Comparison of ENCODE assay signal across 35 mouse cellular contexts in the genomic region with DNA sequence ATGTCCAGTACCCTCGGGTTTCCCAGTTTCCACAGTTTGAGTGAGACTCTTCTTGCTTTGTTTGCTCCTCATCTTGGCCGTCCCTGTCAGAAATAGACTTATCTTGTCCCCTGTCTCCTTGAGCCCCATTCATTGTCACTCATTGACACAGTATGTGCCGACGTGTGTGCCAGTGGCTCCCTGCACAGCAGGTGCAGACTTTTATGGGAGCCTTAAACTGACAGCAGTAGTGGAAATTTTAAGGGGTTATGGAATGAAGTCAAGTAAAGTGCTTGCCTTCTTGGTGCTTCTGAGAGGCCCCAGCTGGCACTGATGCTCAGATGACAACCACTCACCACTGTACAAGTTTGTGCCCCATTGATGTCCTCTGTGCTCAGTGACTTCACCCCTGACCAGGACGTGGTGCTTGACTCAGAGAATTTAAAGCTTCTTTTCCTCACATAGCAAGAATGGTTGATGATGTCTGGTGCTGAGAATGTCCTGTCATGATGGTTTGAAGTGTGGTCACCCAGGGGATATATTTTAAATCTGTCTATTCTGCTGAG. TPM values are rescaled to one million over a fixed set of nuclear protein-coding genes. Genes with fewer than 3 reads are reported as not detected.
A peak's percentile ranks its signal among the peaks of the same experiment; 100 is the strongest.
DNase-seq lines count a peak whose midpoint lies in the region; ATAC-seq and TF ChIP-seq lines count a peak whose summit lies in the region.
"Had no signal": no experiment of that assay in that cellular context is flagged by ENCODE, and none has a peak within 500 bp of the region (broad histone marks: within the 10 kb centered on the region; RNA-seq: fewer than 3 reads in every experiment).

No protein-coding gene starts in this region.

- H3K9me3 ChIP-seq in lung, embryonic 14.5 days (ENCODE audit: low read depth, low read length), result no peaks in the 10 kb centered on the region
- no peaks in the 10 kb centered on the region for H3K9me3 ChIP-seq in heart, postnatal 0 days (replicated peaks; ENCODE audit: control insufficient read depth, low read length)
- H3K9me3 ChIP-seq in hindbrain, embryonic 10.5 days, result no peaks in the 10 kb centered on the region
- H3K9me3 ChIP-seq: embryonic facial prominence, embryonic 10.5 days; embryonic facial prominence, embryonic 15.5 days; forebrain, embryonic 12.5 days; G1E; limb, embryonic 10.5 days; limb, embryonic 15.5 days; liver, embryonic 13.5 days; midbrain, embryonic 13.5 days; neural tube, embryonic 15.5 days; stomach, embryonic 15.5 days had no signal

- no peaks in the 10 kb centered on the region for H3K4me1 ChIP-seq in lung, embryonic 14.5 days (ENCODE audit: insufficient read depth)
- H3K4me1 ChIP-seq in heart, postnatal 0 days (ENCODE audit: control insufficient read depth, insufficient read depth), result no peaks in the 10 kb centered on the region
- H3K4me1 ChIP-seq in hindbrain, embryonic 10.5 days (replicated peaks), result no peaks in the 10 kb centered on the region
- H3K4me1 ChIP-seq: embryonic facial prominence, embryonic 10.5 days; embryonic facial prominence, embryonic 15.5 days; forebrain, embryonic 12.5 days; limb, embryonic 10.5 days; limb, embryonic 15.5 days; liver, embryonic 13.5 days; midbrain, embryonic 13.5 days; neural tube, embryonic 15.5 days; stomach, embryonic 15.5 days had no signal

- H3K9ac ChIP-seq in lung, embryonic 14.5 days, result no peak overlapping the region
- H3K9ac ChIP-seq in heart, postnatal 0 days (replicated peaks; ENCODE audit: low read depth, low read length), result no peak overlapping the region
- H3K9ac ChIP-seq: embryonic facial prominence, embryonic 15.5 days; forebrain, embryonic 12.5 days; forebrain, postnatal 0 days; limb, embryonic 15.5 days; liver, embryonic 13.5 days; midbrain, embryonic 13.5 days; neural tube, embryonic 15.5 days; stomach, embryonic 15.5 days had no signal

- H3K27me3 ChIP-seq in lung, embryonic 14.5 days (ENCODE audit: insufficient read depth, low read length), result no peaks in the 10 kb centered on the region
- H3K27me3 ChIP-seq in heart, postnatal 0 days (ENCODE audit: control insufficient read depth, insufficient read depth, low read length), result no peaks in the 10 kb centered on the region
- no peaks in the 10 kb centered on the region for H3K27me3 ChIP-seq in hindbrain, embryonic 10.5 days (ENCODE audit: insufficient read depth, poor library complexity, severe bottlenecking)
- H3K27me3 ChIP-seq: forebrain, embryonic 12.5 days; limb, embryonic 15.5 days; liver, embryonic 13.5 days; midbrain, embryonic 13.5 days; neural tube, embryonic 15.5 days; stomach, embryonic 15.5 days had no signal

- ATAC-seq in lung, embryonic 14.5 days (ENCODE audit: insufficient read depth), result peak; percentile 83
- peak; percentile 47; the same call in 1 of the 2 replicates for ATAC-seq in heart, postnatal 0 days (ENCODE audit: insufficient read depth, low read depth)
- ATAC-seq: forebrain, postnatal 0 days; hindbrain, embryonic 16.5 days; midbrain, embryonic 13.5 days had no signal

- DNase-seq in heart, adult 11 months, result peak; percentile 76
- DNase-seq in heart, postnatal 14 days, result no peak
- DNase-seq in lung, embryonic 14.5 days, result peak; percentile 49
- DNase-seq in lung, postnatal 25 days (ENCODE audit: low spot score), result no peak
- DNase-seq in heart, postnatal 0 days (ENCODE audit: low spot score), result no peak
- DNase-seq in lung, postnatal 4 days, result peak; percentile 8 to 53
- DNase-seq in urinary bladder, postnatal 4 days (ENCODE audit: low spot score in 2 of 2), result no peak
- no peak for DNase-seq in hindbrain, embryonic 10.5 days (ENCODE audit: low spot score)
- DNase-seq: adrenal gland, adult 8-10 months; cerebellum, adult 8-10 months; cerebellum, postnatal 25 days; forebrain, postnatal 0 days; gastrocnemius, postnatal 10 days; kidney, adult 2 months; kidney, postnatal 36 days; liver, embryonic 13.5 days; retina, postnatal 1 day; right cerebral cortex, postnatal 14 days had no signal

- H3K4me2 ChIP-seq in lung, embryonic 14.5 days, result no peak overlapping the region
- H3K4me2 ChIP-seq in heart, postnatal 0 days (ENCODE audit: low read depth, low read length), result no peak overlapping the region
- H3K4me2 ChIP-seq: embryonic facial prominence, embryonic 15.5 days; forebrain, embryonic 12.5 days; limb, embryonic 15.5 days; liver, embryonic 13.5 days; midbrain, embryonic 13.5 days; neural tube, embryonic 15.5 days; stomach, embryonic 15.5 days had no signal

- H3K4me3 ChIP-seq in lung, embryonic 14.5 days (ENCODE audit: low read depth, low read length), result no peak overlapping the region
- H3K4me3 ChIP-seq in heart, postnatal 0 days (ENCODE audit: low read depth, low read length), result no peak overlapping the region
- H3K4me3 ChIP-seq in hindbrain, embryonic 10.5 days, result no peak overlapping the region
- H3K4me3 ChIP-seq: embryonic facial prominence, embryonic 10.5 days; embryonic facial prominence, embryonic 15.5 days; forebrain, embryonic 12.5 days; layer of hippocampus, adult 2 months; limb, embryonic 10.5 days; limb, embryonic 15.5 days; liver, embryonic 13.5 days; midbrain, embryonic 13.5 days; neural tube, embryonic 15.5 days; stomach, embryonic 15.5 days had no signal

- intact Hi-C loops in heart, postnatal 14 days (cut with DNase I), result no loop called here

- TF ChIP-seq CTCF in lung, embryonic 14.5 days (IDR thresholded peaks at IDR 0.05; ENCODE audit: low read depth), result no peak
- TF ChIP-seq CTCF in heart, postnatal 0 days (IDR thresholded peaks at IDR 0.05; ENCODE audit: low read depth), result no peak

- H3K36me3 ChIP-seq in lung, embryonic 14.5 days (ENCODE audit: insufficient read depth), result no peaks in the 10 kb centered on the region
- H3K36me3 ChIP-seq in heart, postnatal 0 days (replicated peaks; ENCODE audit: control insufficient read depth, insufficient read depth, low read length), result no peaks in the 10 kb centered on the region
- H3K36me3 ChIP-seq in hindbrain, embryonic 10.5 days, result no peaks in the 10 kb centered on the region
- H3K36me3 ChIP-seq: embryonic facial prominence, embryonic 10.5 days; embryonic facial prominence, embryonic 15.5 days; forebrain, embryonic 12.5 days; G1E; limb, embryonic 10.5 days; limb, embryonic 15.5 days; liver, embryonic 13.5 days; midbrain, embryonic 13.5 days; neural tube, embryonic 15.5 days; stomach, embryonic 15.5 days had no signal

- TF ChIP-seq EP300 in heart, postnatal 0 days (IDR thresholded peaks at IDR 0.05; ENCODE audit: low read depth), result no peak

- 35% methylated on average over 5 of the region's 5 CpGs for WGBS in lung, embryonic 14.5 days
- 36% methylated on average over 5 of the region's 5 CpGs for WGBS in heart, postnatal 0 days
- 76% methylated on average over 5 of the region's 5 CpGs for WGBS in hindbrain, embryonic 10.5 days

- no peak overlapping the region for H3K27ac ChIP-seq in lung, embryonic 14.5 days (ENCODE audit: low read depth)
- peak overlapping the region; percentile 96 for H3K27ac ChIP-seq in heart, postnatal 0 days (ENCODE audit: low read depth)
- no peak overlapping the region for H3K27ac ChIP-seq in hindbrain, embryonic 10.5 days
- H3K27ac ChIP-seq: embryonic facial prominence, embryonic 10.5 days; embryonic facial prominence, embryonic 15.5 days; forebrain, embryonic 12.5 days; layer of hippocampus, adult 2 months; limb, embryonic 10.5 days; limb, embryonic 15.5 days; liver, embryonic 13.5 days; macrophage; midbrain, embryonic 13.5 days; neural tube, embryonic 15.5 days; stomach, embryonic 15.5 days had no signal

RNA-seq across cellular contexts. Expression of gene Smpx, which starts 1.0 kb away (rescaled TPM):
- 100 to 1,000 TPM; 392 to 395 TPM for total RNA-seq in heart, postnatal 14 days (2021)
- 33.0 and 35.3 TPM in 2 replicates for polyA plus RNA-seq in lung, embryonic 14.5 days (2014; fragmentation: Nextera tagmentation; extraction: Ambion mirVana)
- 579 and 691 TPM in 2 replicates for total RNA-seq in heart, postnatal 0 days (2014; rRNA removed; ENCODE audit: low replicate concordance)
- 1,168 and 1,205 TPM in 2 replicates for polyA plus RNA-seq in heart, postnatal 0 days (2015; fragmentation: Nextera tagmentation; extraction: Ambion mirVana)
- 0.55 TPM in 1 of 2 replicates, not detected in the other for polyA plus RNA-seq in hindbrain, embryonic 10.5 days (2016; fragmentation: Nextera tagmentation; extraction: Ambion mirVana)
- total RNA-seq: forebrain, postnatal 0 days; G1E; granulocyte monocyte progenitor cell, adult 5-6 weeks; hematopoietic stem cell, adult 5-6 weeks; layer of hippocampus, adult 2 months; left cerebral cortex, adult 8-10 months; megakaryocyte-erythroid progenitor cell, adult 5-6 weeks; monocyte, adult 5-6 weeks had no signal
- polyA plus RNA-seq: forebrain, embryonic 12.5 days; forebrain, postnatal 0 days; G1E; hindbrain, embryonic 16.5 days; macrophage; midbrain, embryonic 13.5 days had no signal

Comparison
In these comparisons a context has a peak if more than half of its experiments do, and no peak if none do; other contexts are left out.
1. DNase-seq: peak in heart, adult 11 months (single experiment), lung, embryonic 14.5 days (single experiment) and lung, postnatal 4 days (2 of 2); none in heart, postnatal 14 days (0 of 2), lung, postnatal 25 days (single experiment), heart, postnatal 0 days (single experiment), urinary bladder, postnatal 4 days (0 of 2) and hindbrain, embryonic 10.5 days (single experiment).
2. RNA of gene Smpx, which starts 1.0 kb away (polyA plus RNA-seq): 1,168 to 1,205 TPM in heart, postnatal 0 days; 33.0 to 35.3 TPM in lung, embryonic 14.5 days and 0.55 TPM in hindbrain, embryonic 10.5 days; every median in the first group is over 10 times any median in the second.